Mouse (Mus musculus): ENCODE measurements around the gene Mob2.

DNA sequence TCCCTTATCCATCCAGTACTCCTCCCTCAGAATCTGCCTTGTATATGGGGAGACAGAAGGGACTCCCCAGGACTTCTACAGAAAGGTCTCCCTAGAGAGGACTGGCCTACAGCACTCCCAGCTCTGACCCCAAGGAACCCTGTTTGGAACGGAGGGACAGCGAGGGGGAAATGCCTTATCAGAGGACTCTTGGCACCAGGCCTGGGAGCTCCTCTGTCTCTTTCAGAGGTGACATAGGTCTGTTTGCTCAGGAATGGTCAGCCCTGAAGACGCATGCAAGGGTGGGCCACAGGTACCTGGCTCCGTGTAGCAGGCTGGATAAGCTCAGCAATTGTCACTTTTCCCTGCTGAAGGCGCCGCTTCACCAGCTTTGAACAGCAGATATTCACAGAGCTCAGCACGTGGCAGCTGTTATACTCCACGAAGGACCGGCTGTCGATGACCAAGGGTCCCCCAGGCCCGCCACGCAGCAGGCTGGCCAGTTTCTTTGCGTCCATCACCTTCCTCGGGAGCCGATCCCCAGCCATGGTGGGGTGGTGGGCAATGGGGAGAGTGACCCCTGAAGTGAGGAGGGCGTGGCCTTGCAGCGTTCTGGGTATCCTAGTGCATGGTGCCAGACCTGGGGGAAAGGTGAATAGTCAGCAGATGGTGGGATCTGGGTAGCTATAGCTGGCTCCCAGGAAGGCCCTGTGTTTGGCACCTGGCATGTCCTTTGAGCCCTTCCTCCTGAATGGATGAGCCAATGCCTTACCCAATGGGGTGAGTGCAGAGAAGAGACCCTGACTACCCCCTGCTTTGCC, 29.0 kb upstream of the Mob2 start:
- TF ChIP-seq POLR2A (IDR thresholded peaks at IDR 0.05; ENCODE audit: borderline replicate concordance, low read depth, low read length): no peak
- no peak for TF ChIP-seq CTCF (IDR thresholded peaks at IDR 0.05; ENCODE audit: low read depth, low read length)
